Mouse (Mus musculus) olfactory bulb, adult 2 months (tissue): ENCODE results near the gene Lrfn1. TPM values are rescaled to one million over a fixed set of nuclear protein-coding genes. Genes with fewer than 3 reads are reported as not detected.
A peak's percentile ranks its signal among the peaks of the same experiment; 100 is the strongest.

Experiments
- H3K27ac ChIP-seq: fragments of 200-500 bp; 2 replicates; pipeline ENCODE4 v1.5.1; 2012; ENCODE audit warnings: low read depth, low read length; ENCODE audit not compliant: insufficient read depth
- H3K4me1 ChIP-seq: fragments of 200-500 bp; 2 replicates; pipeline ENCODE4 v1.6.1; 2012; ENCODE audit warnings: low read length; ENCODE audit not compliant: control insufficient read depth, insufficient read depth
- H3K4me3 ChIP-seq: fragments of 200-500 bp; 2 replicates; pipeline ENCODE4 v1.5.1; 2012; ENCODE audit warnings: mild to moderate bottlenecking, low read depth, low read length, moderate library complexity; ENCODE audit not compliant: insufficient read depth
- CTCF ChIP-seq: fragments of 200-500 bp; IDR thresholded peaks from 2 replicates; pipeline ENCODE4 v1.5.1; 2012; ENCODE audit warnings: low read depth, mild to moderate bottlenecking, low read length, moderate library complexity; ENCODE audit not compliant: insufficient read depth
- POLR2A ChIP-seq: fragments of 200-500 bp; IDR thresholded peaks from 2 replicates; pipeline ENCODE4 v1.6.1; 2012; ENCODE audit warnings: mild to moderate bottlenecking, low read depth, low read length, moderate library complexity; ENCODE audit not compliant: insufficient read depth
- WGBS: fragments of 180-500 bp; shearing (Covaris S2); methylation state at CpG from one replicate; pipeline ENCODE4 v1.1.7; 2018; 5-methylcytosine and 5-hydroxymethylcytosine counted together
- polyA plus RNA-seq: library from polyadenylated mRNA; stranded (reverse); fragments of >200 nt; gene quantifications from 2 replicates; pipeline ENCODE4 v1.2.4, GENCODE M21; 2012; ENCODE audit warnings: low replicate concordance; ENCODE audit not compliant: missing spikeins, insufficient read depth, insufficient read length

Gene Lrfn1
- polyA plus RNA-seq, 1 experiment: not detected

DNA sequence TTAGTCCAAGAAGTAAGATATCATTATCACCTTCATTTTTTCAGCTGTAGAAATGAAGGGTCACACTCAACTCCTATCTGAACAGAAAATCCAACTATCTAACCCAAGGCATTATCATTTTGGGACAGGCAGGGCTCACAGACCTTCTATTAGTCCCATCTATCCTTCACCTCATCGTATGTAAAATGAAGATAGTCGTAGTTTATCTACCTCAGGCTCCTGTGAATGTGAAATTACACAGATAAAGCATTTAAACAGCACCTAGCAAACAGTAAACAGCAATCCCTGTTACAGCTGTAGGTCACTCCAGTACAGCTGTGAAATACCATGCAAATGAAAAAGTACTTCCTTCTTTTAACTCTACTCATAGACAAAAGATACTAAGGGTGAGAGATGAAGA lies 19.5 kb upstream of the Lrfn1 start:
- Histone ChIP-seq H3K4me3 (no peak overlapping the region), H3K4me1 (peaks cover 5% of the 10 kb centered on the region), H3K27ac (no peak overlapping the region)
- TF ChIP-seq POLR2A: no peak
- no peak for TF ChIP-seq CTCF
- 87% methylated on average over 2 of the region's 2 CpGs for WGBS

DNA sequence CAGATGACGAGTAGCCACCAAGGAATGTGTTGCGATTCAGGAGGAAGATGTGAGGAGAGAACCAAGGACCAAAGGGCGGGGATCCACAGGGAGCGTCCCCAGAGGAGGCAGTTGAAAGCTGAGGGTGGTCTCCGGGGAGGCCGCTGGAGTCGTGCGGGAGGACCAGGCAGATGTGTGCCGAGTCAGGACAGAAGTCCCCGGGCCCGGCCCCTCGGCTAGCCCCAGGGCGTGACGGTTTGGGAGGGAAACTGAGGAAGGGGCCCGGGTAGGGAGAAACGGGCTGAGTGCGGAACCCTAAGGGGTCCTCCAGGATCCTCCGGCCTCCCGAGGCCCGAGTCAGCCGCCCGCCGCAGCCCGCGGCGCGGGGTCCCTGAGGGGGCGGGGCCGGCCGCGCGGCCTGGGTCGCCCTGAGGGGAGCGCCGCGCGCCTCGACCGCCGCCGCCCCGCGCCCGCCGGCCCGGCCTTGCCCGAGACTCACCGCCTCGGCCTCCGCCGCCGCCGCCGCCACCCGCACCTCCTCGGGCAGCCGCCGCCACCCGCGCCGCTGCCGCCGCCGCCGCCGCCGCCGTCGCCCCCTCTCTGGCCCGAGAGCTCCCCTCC lies 16.0 kb upstream of the Lrfn1 start:
- WGBS: 29% methylated on average over 70 of the region's 70 CpGs
- Histone ChIP-seq H3K4me3 (peak overlapping the region; percentile 80), H3K27ac (no peak overlapping the region), H3K4me1 (peaks cover 6% of the 10 kb centered on the region)
- TF ChIP-seq POLR2A (no peak), CTCF (no peak)

DNA sequence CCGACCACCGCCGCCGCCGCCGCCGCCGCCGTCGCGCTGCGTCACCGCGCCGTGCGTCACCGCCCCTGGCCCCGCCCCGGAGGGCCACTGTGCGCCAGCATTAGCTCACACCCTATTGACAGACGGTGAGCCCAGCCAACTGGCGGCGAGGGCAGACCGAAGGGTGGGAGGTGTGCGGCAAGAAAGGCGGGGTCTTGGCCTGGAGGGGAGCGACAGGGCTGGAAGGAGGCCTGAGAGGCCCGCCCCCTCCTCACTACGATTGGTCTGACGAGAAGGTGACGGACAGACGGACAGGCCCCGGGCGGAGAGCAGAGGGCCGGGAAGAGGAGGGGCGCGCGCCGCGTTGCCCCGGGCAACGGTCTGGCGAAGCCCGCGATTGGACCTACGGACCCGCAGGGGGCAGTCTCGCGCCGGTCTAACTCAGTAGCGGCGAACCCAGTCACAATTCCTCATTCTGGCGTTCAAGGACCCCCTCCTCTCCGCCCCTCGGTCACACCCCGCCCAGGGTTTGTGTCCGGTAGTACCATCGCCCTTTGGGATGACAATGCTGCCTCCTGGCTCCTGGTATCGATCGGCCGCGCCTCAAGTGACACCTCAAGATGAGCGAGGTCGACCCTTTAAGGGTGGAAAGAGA lies 15.4 kb upstream of the Lrfn1 start:
- H3K27ac ChIP-seq: peak overlapping the region; percentile 68
- peaks cover 6% of the 10 kb centered on the region for H3K4me1 ChIP-seq
- H3K4me3 ChIP-seq: peak overlapping the region; percentile 80
- TF ChIP-seq CTCF (peak; percentile 72), POLR2A (no peak)
- WGBS: 3% methylated on average over 64 of the region's 64 CpGs

GRCm38 (mm10) chr7:28436932-28437570 lies 14.7 kb upstream of the Lrfn1 start, which contains the start of gene Gmfg:
Gene Gmfg, plus strand, starts transcription at chr7:28437447.
- TF ChIP-seq POLR2A: no peak
- no peak for TF ChIP-seq CTCF
- peak within 1 kb of the TSS; percentile 63 for H3K4me3 ChIP-seq
- H3K27ac ChIP-seq: peak within 1 kb of the TSS; percentile 68
- WGBS: 3% methylated on average over 16 of the region's 16 CpGs
- H3K4me1 ChIP-seq: peaks cover 6% of the 10 kb centered on the region

DNA sequence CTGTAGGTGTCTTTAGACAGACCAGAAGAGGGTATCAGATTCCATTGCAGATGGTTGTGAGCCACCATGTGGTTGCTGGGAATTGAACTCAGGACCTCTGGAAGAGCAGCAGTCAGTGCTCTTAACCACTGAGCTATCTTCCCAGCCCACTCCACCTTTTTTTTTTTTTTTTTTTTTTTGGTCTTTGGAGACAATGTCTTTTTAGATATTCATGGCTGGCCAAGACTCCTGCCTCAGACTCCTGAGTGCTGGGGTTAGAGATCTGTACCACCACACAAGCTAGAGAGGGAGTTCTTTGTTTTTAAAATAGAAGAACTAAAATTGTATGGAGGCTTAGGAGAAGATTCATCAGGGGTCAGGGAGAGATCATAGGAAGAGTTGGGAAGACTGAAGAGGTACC lies 13.8 kb upstream of the Lrfn1 start:
- H3K4me3 ChIP-seq: no peak overlapping the region
- peaks cover 6% of the 10 kb centered on the region for H3K4me1 ChIP-seq
- TF ChIP-seq POLR2A (no peak), CTCF (no peak)
- H3K27ac ChIP-seq: no peak overlapping the region

DNA sequence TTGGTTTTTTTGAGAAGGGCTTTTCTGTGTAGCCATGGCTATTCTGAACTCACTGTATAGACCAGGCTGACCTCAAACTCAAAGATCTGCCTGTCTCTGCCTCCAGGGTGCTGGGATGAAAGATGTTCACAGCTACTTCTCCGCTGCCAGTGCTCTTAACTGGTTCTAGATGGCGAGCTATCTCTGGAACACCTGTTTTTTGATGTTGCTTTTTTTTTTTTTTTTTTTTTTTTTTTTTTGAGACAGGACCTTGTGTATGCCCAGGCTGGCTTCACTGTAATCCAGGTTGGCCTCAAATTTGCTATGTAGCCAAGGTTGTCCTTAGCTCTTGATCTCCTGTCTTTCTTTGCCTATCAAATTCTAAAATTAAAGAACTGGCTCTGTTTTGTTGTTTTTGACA lies 13.0 kb upstream of the Lrfn1 start:
- WGBS: 94% methylated on average over 2 of the region's 2 CpGs
- TF ChIP-seq CTCF (no peak), POLR2A (no peak)

DNA sequence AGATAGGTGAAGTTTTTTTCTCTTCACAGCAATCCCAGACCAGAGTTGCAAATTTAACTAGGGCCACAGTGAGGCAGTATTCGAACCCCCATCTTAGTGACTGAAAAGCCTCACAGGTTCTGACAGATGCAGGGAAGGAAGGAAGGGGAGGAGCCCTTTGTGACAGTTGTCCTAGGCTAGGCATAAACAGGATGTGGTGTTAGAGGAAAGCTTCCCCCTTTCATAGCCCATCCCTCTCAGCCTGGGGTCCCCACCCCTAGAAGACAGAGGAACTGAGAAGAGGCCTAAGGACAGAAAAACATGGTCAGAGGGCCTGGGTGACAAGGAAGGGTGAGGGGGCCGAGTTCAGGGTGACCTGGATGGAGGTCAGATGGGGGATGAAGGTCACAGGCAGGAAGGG lies 11.0 kb upstream of the Lrfn1 start:
- Histone ChIP-seq H3K4me1 (peaks cover 6% of the 10 kb centered on the region), H3K27ac (no peak overlapping the region), H3K4me3 (peak overlapping the region; percentile 11; the same call in 1 of the 2 replicates)
- TF ChIP-seq CTCF (no peak), POLR2A (no peak)
- WGBS: 42% methylated on average over 2 of the region's 2 CpGs

More for the DNA sequence above, 13.0 kb upstream of the Lrfn1 start:
- Histone ChIP-seq H3K27ac (no peak overlapping the region), H3K4me3 (no peak overlapping the region), H3K4me1 (peaks cover 6% of the 10 kb centered on the region)

- Histone ChIP-seq H3K4me1 (peaks cover 4% of the 10 kb centered on the region), H3K4me3 (no peak overlapping the region), H3K27ac (no peak overlapping the region)
- TF ChIP-seq CTCF (no peak), POLR2A (no peak)
- 88% methylated on average over 13 of the region's 14 CpGs for WGBS
Measured at GRCm38 (mm10) chr7:28441776-28442485, 9.8 kb upstream of the Lrfn1 start.

GRCm38 (mm10) chr7:28442688-28443087 lies 9.1 kb upstream of the Lrfn1 start:
- no peak overlapping the region for H3K27ac ChIP-seq
- TF ChIP-seq POLR2A (no peak), CTCF (no peak)
- no peak overlapping the region for H3K4me3 ChIP-seq
- H3K4me1 ChIP-seq: 0 out of 2 replicates have a peak, but pooled peaks cover 3% of the 10 kb centered on the region
- WGBS: 49% methylated on average over 4 of the region's 4 CpGs
